Mouse (Mus musculus) midbrain, embryonic 10.5 days (tissue): ENCODE results near the gene Adamts7. TPM values are rescaled to one million over a fixed set of nuclear protein-coding genes. Genes with fewer than 3 reads are reported as not detected.

Source experiments
- DNase-seq: peaks from one replicate; pipeline ENCODE4 v3.0.0-alpha.2; 2017; ENCODE audit warnings: low spot score
- H3K27ac ChIP-seq: fragments of 300-500 bp; sonication (generic); replicated peaks from 2 replicates; pipeline ENCODE4 v1.5.1; 2016; ENCODE audit warnings: mild to moderate bottlenecking
- H3K27me3 ChIP-seq: fragments of 300-500 bp; sonication (generic); 2 replicates; pipeline ENCODE4 v1.6.1; 2016; ENCODE audit warnings: low read depth, mild to moderate bottlenecking; ENCODE audit not compliant: poor library complexity, severe bottlenecking
- H3K36me3 ChIP-seq: fragments of 300-500 bp; sonication (generic); 2 replicates; pipeline ENCODE4 v1.6.1; 2016; ENCODE audit warnings: mild to moderate bottlenecking, moderate library complexity
- H3K4me1 ChIP-seq: fragments of 300-500 bp; sonication (generic); 2 replicates; pipeline ENCODE4 v1.6.1; 2016
- H3K4me3 ChIP-seq: fragments of 300-500 bp; sonication (generic); 2 replicates; pipeline ENCODE4 v1.5.1; 2016; ENCODE audit warnings: mild to moderate bottlenecking, moderate library complexity
- H3K9me3 ChIP-seq: fragments of 300-500 bp; sonication (generic); replicated peaks from 2 replicates; pipeline ENCODE4 v1.6.1; 2016; ENCODE audit warnings: mild to moderate bottlenecking
- WGBS: fragments of 180-500 bp; shearing (Covaris S2); methylation state at CpG from one replicate; pipeline ENCODE4 v1.1.7; 2016; 5-methylcytosine and 5-hydroxymethylcytosine counted together
- polyA plus RNA-seq: library from polyadenylated mRNA; unstranded; fragments of >200 nt; fragmentation: Nextera tagmentation; extraction: Ambion mirVana; gene quantifications from 2 replicates; pipeline ENCODE4 v1.2.1, GENCODE M21; 2016

Adamts7 gene
- polyA plus RNA-seq, 1 experiment from 2014 or later = 16.7 TPM

- 85% methylated on average over 2 of the region's 2 CpGs for WGBS
- H3K4me1 ChIP-seq = no peaks in the 10 kb centered on the region
- H3K27ac ChIP-seq = no peak overlapping the region
- no peak overlapping the region for H3K4me3 ChIP-seq
- H3K36me3 ChIP-seq = peaks cover 17% of the 10 kb centered on the region
- DNase-seq = no peak
- H3K27me3 ChIP-seq = no peaks in the 10 kb centered on the region
- H3K9me3 ChIP-seq = no peaks in the 10 kb centered on the region
These were observed 86.2 kb downstream of the Adamts7 start for GRCm38 (mm10) chr9:90249036-90249435.

GRCm38 (mm10) chr9:90250141-90250775 is 87.4 kb downstream of the Adamts7 start:
- no peak for DNase-seq
- no peaks in the 10 kb centered on the region for H3K9me3 ChIP-seq
- 85% methylated on average over 5 of the region's 5 CpGs for WGBS
- peaks cover 17% of the 10 kb centered on the region for H3K36me3 ChIP-seq
- H3K27me3 ChIP-seq = no peaks in the 10 kb centered on the region
- peaks cover under 1% of the 10 kb centered on the region; the same call in 1 of the 2 replicates for H3K4me1 ChIP-seq
- peak overlapping the region; percentile 13; the same call in 1 of the 2 replicates for H3K27ac ChIP-seq
- no peak overlapping the region for H3K4me3 ChIP-seq

DNA sequence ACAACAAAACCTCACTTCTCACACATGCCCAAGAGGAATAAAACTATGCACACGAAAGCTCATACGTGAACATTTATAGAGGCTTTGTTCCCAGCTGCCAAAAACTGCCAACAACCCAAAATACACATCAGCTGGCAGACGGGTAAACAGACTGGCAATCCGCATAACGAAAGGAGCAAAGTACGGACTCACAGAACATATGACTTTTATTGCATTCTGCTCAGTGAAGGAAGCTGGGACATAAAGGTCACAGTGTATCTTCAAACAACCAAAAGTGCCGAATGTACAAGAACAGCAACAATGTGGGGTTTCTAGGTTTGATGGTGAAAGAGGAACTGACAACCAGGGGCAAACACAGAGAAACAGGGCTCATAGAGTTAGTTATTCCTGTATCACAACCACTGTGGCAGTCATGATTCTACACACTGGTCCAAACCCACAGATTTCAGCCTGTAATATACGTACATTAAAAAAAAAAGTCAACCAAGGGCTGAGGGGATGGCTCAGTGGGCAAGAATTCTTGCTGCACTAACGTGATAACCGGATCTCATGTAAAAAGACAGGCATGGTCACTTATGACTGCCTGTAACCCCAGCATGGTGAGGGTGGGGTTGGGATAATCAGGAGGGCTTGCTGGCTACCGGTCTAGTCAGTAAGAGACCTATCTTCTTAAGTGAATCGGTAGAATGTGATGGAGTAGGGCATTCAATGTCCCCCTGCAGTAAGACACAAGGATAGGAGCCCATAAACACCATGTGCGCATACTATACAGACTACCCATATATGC is 88.3 kb downstream of the Adamts7 start:
- Histone ChIP-seq H3K27ac (no peak overlapping the region), H3K27me3 (no peaks in the 10 kb centered on the region), H3K4me1 (peaks cover 9% of the 10 kb centered on the region), H3K4me3 (no peak overlapping the region), H3K9me3 (no peaks in the 10 kb centered on the region), H3K36me3 (peaks cover 17% of the 10 kb centered on the region)
- 90% methylated on average over 13 of the region's 13 CpGs for WGBS
- DNase-seq = no peak

- peaks cover 15% of the 10 kb centered on the region for H3K4me1 ChIP-seq
- no peaks in the 10 kb centered on the region for H3K27me3 ChIP-seq
- no peak for DNase-seq
- no peak overlapping the region for H3K4me3 ChIP-seq
- no peak overlapping the region for H3K27ac ChIP-seq
- H3K9me3 ChIP-seq = no peaks in the 10 kb centered on the region
- WGBS = 86% methylated on average over 2 of the region's 2 CpGs
- H3K36me3 ChIP-seq = 0 out of 2 replicates have a peak, but pooled peaks cover 2% of the 10 kb centered on the region
These were observed 90.3 kb downstream of the Adamts7 start for GRCm38 (mm10) chr9:90253181-90253580.

- peak; percentile 17 for DNase-seq
These were observed 93.1 kb downstream of the Adamts7 start for GRCm38 (mm10) chr9:90255844-90256405.

DNA sequence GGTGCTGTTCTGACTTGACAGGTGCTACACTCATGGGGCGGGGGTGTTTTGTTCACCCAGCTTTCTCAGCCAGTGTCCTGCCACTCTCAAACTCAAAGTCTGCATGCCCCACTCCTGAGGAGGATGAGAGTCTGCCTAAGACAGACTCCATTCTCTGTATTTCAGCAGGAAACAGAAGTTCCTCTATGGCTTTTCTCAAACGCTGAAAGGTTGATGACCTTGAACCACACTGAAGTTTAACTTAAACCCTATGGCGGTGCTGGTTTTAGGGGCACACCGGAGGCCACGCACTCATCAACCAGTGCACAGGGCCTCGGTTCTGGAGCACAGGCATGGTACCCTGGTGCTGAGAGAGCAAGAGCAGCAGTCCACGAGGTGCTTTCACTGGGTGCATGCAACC is 94.4 kb downstream of the Adamts7 start:
- 73% methylated on average over 7 of the region's 7 CpGs for WGBS
- DNase-seq = no peak
- no peaks in the 10 kb centered on the region for H3K9me3 ChIP-seq
- H3K27me3 ChIP-seq = no peaks in the 10 kb centered on the region
- no peak overlapping the region for H3K4me3 ChIP-seq
- no peak overlapping the region for H3K27ac ChIP-seq
- H3K4me1 ChIP-seq = peaks cover 24% of the 10 kb centered on the region
- no peaks in the 10 kb centered on the region for H3K36me3 ChIP-seq

More at GRCm38 (mm10) chr9:90255844-90256405, 93.1 kb downstream of the Adamts7 start:
- WGBS = 38% methylated on average over 6 of the region's 6 CpGs
- peaks cover 22% of the 10 kb centered on the region for H3K4me1 ChIP-seq
- no peak overlapping the region for H3K4me3 ChIP-seq
- H3K27me3 ChIP-seq = no peaks in the 10 kb centered on the region
- H3K36me3 ChIP-seq = no peaks in the 10 kb centered on the region
- no peaks in the 10 kb centered on the region for H3K9me3 ChIP-seq
- H3K27ac ChIP-seq = peak overlapping the region; percentile 2; the same call in 1 of the 2 replicates

Other genes starting within 250 kb of the Adamts7 start
- gene Ctsh, start 108.9 kb upstream of the Adamts7 start, polyA plus RNA-seq = 7.0 and 8.0 TPM in 2 replicates
- 603 and 629 TPM in 2 replicates for gene Morf4l1, start 48.3 kb upstream of the Adamts7 start, polyA plus RNA-seq
- gene Tbc1d2b, start 107.7 kb downstream of the Adamts7 start, polyA plus RNA-seq = 7.9 and 8.9 TPM in 2 replicates